Mouse (Mus musculus): ENCODE results near the gene Pspn.

Pspn gene

GRCm38 (mm10) chr17:56995046-56995445 is 4.8 kb downstream of the Pspn start:
- DNase-seq, result no peak

- DNase-seq, result no peak
These were observed 8.9 kb downstream of the Pspn start for GRCm38 (mm10) chr17:56990966-56991365.

DNA sequence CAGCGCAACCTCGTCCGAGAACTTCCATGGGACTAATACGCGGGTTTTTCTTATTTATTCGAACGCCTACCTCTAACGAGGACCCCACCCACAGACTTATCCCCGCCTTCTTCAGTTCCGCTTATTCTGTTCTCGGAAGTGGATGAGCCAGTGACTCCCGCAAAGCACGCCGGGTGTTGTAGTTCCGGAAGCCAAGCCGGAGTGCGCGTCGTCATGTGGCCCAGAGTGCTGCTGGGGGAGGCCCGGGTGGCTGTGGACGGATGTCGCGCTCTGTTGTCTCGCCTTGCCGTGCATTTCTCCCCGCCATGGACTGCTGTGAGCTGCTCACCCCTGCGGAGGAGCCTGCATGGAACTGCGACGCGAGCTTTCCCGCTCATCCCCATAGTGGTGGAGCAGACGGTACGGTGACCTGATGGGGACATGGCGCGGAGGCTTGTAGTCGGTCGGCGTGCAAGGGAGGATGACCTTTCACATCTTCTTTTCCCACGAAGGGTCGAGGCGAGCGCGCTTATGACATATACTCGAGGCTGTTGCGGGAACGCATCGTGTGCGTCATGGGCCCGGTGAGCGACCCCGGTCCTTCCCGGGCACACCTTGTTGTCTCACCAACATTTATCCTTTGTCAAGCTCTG is 9.6 kb downstream of the Pspn start, which contains the start of gene Clpp:
Gene Clpp (plus strand): TSS at position 191 of the 632 bp plus-strand sequence.
- DNase-seq, result peak; percentile 89

DNA sequence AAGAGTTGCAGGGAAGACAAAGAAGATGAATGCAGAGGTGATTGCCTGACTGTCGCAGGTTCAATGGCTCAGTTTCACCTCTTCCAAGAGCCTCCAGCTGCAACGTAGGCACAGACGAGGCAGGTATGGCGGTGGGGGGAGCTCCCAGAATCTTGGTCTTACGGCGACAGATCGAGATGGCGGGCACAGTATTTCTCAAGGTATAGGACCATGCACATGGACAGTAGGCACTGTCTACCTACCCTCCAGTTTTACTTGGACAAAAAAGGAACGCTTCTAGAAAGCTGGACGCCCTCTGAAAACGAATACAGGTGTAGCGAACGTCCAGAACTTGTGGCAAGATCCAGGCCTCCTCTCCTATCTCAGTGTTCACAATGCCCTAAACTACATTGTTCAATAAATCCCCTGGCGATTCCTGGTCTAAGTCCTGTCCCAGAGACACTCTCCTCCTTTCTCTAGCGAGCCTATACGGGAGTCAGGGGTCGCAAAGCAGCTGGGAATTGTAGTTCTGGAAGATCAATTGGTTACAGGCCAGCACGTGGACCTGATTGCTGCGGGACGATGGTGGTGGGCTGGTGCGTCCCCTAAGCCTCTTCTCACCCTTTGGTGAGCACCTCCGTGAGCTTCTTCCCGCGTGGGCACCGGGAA is 10.2 kb downstream of the Pspn start:
- DNase-seq, result no peak

DNA sequence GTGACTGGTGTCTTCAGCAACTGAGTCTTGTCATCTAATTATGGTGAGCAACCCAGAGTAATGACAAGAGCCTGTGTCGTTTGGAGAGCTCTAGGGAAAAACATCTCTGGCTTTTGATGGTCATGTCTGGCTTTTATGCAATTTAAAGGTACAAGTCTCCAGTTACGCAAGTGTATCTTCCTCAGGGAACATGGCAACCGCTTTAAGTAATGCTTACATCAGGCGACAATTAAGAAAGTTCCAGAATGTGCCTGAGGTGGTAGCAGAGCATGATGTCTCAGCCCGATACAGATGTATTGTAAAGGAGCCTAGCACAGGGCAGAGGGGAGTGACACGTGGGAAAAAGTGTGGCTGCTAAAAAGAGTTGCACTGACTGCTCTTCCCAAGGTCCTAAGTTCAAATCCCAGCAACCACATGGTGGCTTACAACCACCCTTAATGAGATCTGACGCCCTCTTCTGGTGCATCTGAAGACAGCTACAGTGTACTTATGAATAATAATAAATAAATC is 10.8 kb downstream of the Pspn start:
- no peak for DNase-seq

DNA sequence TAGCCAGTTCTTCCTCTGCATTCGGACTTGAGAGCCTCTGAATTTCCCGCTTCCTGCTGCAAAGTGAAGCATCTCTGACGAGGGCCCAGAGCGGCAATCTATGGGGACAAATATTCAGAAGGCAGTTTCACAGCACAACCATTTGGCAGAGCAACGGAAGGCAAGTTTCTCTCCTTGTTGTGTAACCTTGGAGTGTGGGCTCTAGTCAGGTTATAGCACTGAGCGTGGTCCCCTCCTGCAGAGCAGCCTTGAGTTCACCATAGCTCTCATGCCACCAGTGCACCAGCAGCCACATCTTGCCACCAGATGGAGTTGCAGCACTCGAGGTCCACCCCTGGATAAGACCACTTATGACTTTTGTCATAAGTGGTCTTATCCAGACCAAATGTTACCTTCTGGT is 11.4 kb downstream of the Pspn start:
- no peak for DNase-seq

- DNase-seq, result no peak
These were observed 13.6 kb downstream of the Pspn start for GRCm38 (mm10) chr17:56986105-56986805.

- no peak for DNase-seq
These were observed 14.2 kb downstream of the Pspn start for GRCm38 (mm10) chr17:56985656-56986055.

DNA sequence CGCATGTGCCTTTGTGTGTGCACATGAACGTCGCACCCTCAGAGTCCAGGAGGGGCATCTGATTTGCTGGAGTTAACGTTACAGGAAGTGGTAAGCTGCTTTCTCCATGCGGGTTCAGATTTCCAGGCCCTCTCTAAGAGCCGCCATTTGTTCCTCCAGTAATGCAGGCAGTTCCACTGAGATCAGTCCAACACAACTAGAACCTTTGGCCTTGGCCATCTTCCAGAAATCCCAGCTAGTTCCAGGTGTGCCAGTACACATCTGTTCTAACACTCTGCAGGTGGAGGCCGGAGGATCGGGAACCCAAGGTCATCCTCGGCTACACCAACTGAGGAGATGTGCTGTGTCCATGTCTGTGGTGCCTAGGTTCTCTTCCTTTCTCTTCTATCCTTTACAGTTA is 14.9 kb downstream of the Pspn start:
- DNase-seq, result no peak

GRCm38 (mm10) chr17:56982013-56982412 is 17.8 kb downstream of the Pspn start, which contains the start of gene Acer1:
Gene Acer1, minus strand, starts transcription at chr17:56982126.
- DNase-seq, result no peak

DNA sequence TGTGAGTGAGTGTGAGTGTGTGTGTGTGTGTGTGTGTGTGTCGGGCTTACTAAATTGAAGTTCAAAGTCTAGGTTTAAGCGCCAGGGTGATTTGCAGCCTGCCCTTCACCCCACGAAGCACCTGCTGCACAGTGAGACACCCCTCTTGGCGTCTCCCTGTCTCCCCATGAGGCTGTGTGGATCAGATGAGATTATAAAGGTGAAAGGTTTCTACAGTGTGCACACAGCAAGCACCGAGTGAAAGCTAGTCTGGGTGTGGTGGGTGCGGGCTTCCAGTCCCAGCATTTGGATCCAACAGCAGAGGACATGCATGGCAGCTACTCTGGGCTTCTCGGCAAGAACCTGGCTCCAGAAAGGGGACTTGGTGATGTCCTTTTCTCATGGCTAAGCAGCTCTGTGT is 18.8 kb downstream of the Pspn start:
- DNase-seq, result no peak

DNA sequence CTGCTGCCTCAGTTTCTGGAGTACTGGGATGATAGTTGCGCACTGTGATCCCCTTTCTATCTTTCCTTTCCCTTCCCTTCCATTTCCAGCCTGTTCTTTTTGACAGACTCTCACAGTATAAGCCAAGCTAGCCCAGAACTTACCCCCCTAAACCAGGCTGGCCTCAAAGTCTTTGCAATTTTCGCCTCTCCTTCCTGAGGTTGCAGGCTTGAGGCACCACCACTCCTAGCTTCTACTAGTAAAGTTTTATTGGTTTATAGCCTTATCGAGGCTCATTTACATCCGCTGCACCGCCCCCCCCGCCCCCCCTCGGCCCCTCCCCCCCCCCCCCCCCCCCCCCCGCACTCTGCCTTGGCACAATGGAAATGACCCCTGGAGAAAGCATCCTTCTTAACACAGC is 20.3 kb downstream of the Pspn start:
- DNase-seq, result no peak

DNA sequence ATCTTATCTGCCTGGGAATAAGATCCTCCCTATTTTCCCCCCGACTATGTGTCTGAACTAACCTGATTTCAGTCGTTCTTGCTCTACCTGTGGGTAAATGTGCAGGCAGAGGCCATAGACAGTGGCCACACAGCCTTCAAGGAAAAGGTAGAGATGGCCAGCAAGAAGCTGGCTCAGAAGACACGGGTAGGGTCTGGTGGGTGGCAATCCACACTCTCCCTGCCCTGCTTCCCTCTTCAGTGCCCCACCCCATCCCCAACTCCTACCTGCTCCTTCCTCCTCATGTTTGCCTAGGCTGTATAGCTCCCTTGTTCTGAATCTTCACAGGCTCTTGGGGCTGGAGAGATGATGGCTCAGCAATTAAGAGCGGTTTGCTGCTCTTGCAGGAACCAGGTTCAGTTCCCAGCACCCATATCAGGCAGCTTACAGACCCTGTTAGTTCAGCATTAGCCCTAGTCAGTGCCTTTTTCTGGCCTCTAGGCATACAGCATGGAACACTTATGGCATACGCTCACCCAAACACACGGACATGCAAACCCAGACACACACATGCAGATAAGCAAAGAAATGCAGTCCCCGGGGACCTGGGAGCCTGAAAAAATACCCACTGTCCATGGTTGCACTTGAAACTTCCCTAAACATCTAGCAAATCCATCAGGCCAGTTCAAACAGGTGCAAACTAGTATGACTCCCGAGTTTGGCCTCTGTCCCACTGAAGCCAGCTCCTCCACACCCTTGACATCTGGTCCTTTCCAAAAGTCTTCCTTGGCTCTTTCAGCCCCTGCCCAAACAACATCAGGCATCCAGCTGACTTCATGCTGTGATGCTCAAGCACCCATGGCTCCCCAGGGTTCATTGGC is 23.1 kb downstream of the Pspn start:
- no peak for DNase-seq

- no peak for DNase-seq
These were observed 24.4 kb downstream of the Pspn start for GRCm38 (mm10) chr17:56975391-56975790.

DNA sequence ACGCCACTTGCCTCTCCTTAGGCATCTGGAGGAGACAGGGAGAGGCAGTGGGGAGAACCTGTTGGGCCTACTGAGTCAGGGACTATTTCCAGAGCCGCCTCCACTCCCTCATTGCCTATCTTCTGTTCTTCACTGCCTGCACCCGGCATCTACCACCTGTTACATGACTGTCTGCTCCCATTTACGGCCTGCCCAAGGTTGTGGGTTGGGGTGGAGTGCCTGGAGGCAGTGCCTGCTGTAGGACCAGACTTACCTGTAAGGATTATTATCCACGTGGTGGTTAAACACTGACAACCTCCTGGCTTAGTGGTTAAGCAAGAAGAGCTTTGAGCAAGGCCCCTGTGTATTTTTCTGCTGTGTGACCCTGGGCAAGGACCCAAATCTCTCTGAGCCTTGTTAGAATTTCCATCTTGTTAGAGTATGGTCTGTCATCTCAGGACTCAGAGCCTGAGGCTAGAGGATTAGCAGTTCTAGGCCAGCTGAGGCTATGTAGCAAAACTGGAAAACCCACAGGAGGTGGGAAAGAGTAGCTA is 25.0 kb downstream of the Pspn start:
- no peak for DNase-seq

- no peak for DNase-seq
These were observed 25.7 kb downstream of the Pspn start for GRCm38 (mm10) chr17:56973956-56974707.

DNA sequence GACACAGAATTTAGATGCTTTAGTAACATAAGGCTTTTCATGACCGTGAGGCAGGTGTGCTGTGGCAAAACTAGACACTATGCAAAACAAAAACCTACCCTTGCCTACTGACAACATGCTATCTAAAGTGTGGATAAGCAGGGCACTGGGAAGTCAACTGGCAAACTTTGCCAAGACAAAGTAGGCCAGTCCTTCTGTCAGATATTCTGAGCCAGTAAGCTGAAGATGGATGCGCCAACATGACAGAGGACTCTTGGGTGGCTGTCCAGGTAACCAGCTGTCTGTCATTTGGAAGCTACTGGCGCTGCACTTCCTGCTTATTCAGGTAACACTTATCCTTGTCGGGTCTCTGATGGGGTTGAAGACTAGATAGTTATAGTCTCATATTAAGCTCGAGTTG is 29.7 kb downstream of the Pspn start:
- DNase-seq, result no peak

DNA sequence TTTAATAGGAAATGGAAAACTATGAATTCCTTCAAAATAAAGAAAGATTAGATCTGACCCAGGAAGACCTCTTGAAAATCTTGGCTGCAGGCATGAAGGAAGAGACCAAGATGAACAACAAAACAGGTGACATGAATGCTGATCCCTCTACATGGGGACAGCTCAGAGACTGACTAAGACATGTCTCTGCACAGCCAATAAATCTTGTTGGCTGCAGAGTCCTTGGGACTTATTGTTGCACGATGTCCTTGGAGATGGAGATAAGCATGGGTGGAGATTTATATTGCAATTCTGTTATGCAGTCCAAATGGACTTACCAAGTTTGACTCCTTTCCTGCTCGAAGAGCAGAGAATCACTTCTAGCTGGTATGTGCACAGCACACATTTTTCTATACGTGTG is 30.5 kb downstream of the Pspn start:
- DNase-seq, result no peak

DNA sequence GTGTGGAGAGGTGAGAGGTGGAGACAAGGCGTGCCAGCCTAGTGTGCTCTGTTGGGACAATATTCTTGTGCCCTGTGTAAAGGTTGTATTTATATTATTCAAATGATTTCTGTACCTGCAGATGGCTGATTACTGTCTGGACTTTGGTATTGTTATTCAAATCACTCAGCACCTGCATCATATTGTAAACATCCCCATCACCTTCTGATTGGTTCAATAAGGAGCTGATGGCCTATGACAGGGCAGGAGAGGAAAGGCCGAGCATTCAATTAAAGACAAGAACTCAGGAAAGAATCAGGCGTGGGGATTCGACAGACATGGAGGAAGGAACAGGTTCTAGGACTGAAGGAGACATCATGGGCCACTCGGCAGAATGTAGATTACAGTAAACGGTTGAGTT is 36.2 kb downstream of the Pspn start:
- no peak for DNase-seq

DNA sequence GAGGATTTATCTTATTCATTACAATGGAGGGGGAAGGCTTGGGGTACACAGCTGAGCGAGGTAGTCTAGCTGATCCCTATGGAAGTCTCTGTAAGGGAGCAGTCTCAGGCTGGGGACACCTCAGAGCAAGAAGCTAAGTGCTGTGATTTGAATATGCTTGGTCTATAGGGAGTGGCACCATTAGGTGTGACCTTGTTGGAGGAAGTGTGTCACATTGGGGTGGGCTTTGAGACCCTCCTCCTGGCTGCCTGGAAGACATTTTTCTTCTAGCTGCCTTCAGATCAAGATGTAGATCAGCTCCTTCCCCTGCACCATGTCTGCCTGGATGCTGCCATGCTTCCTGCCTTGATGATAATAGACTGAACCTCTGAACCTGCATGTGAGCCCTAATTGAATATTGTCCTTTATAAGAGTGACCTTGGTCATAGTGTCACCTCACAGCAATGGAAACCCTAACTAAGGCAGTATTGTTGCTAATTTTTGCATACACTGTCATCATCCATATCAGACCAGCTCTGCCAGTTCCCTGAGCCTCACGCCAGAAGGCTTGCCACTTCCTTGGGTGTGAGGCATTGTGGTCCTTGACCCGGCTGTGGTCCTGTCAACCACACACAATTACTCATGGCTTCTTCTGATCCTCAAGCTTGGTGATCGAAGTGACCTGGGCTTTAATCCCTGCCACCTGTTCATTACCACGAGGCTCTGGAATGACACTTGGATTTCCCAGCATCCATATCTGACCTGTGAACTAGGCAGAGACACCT is 37.0 kb downstream of the Pspn start:
- no peak for DNase-seq

- DNase-seq, result no peak
These were observed 37.9 kb downstream of the Pspn start for GRCm38 (mm10) chr17:56961880-56962279.
